Mouse (Mus musculus): ENCODE measurements at regions not wholly inside any gene's neighbourhood (a gene's known extent, or its start where the extent isn't known, plus 50 kb on each side); places are given as distances from the start of the nearest gene placed in this dataset.

- DNase-seq: no peak
Observed at GRCm38 (mm10) chrX:12888708-12889481, 127.0 kb upstream of the Med14 start.

GRCm38 (mm10) chrX:12888010-12888707, 126.3 kb upstream of the Med14 start:
- no peak for DNase-seq

DNA sequence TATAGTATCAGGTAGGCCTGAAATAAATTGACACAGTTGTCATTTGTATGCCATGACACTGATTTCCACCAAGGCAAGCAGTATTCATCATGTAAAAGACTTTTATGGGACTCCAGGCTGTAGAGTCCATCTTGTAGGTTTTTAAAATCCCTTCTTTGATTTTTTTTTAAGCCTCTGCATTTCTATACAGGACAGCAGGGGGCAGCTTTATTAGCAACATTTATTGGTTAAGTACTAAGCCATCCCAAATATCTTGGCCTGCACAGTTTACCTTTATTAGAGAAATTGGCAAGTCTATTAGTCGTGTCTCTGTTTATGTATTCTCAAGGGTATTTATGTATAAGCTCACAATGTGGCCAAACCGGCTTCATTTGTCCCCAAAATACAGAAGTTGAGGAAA, 125.6 kb upstream of the Med14 start:
- no peak for DNase-seq

- no peak for DNase-seq
Observed at GRCm38 (mm10) chrX:12886160-12887048, 124.5 kb upstream of the Med14 start.

GRCm38 (mm10) chrX:12879233-12879632, 117.4 kb upstream of the Med14 start:
- DNase-seq: no peak

DNA sequence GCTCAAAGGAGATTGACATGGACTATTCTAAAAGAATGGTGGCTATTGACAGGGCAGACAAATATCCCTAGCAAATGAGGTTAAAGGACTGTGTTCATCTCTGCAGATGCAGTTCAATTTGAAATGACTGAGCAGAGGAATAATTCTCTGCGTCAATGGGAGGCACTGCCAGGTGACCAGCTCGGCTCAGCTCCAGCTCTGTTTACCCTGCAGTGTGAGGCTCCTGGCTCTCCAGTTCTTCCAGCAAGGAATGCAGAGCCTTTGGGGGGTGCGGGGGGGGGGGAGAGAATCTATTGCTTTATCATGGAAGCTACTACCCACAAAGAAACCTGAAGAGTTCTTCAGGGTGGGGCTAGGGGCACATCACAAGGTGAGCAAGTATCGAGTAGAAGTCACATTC, 115.6 kb upstream of the Med14 start:
- no peak for DNase-seq

DNA sequence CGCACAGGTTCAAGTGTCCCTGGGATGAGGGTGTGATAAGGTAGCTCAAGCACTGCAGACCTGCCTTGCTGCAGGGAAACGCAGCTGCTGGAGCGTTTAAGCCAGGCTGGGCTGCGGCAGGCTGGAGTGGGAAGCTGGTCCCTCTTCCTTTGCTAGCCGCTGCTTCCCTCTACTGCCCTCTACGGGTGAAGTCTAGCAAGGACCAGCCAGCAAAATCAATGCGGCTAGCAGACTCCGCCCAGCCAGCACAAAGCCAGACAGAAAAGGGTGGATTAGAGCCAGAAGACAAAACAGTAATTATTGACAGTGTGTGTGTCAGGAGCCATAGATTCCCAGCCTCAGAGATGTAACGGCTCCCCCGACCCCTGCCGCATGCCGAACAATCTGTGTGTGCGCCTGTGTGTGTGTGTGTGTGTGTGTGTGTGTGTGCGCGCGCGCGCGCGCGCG, 111.8 kb upstream of the Med14 start:
- peak; percentile 75 for DNase-seq

GRCm38 (mm10) chrX:12873230-12873629, 111.4 kb upstream of the Med14 start:
- DNase-seq: no peak

DNA sequence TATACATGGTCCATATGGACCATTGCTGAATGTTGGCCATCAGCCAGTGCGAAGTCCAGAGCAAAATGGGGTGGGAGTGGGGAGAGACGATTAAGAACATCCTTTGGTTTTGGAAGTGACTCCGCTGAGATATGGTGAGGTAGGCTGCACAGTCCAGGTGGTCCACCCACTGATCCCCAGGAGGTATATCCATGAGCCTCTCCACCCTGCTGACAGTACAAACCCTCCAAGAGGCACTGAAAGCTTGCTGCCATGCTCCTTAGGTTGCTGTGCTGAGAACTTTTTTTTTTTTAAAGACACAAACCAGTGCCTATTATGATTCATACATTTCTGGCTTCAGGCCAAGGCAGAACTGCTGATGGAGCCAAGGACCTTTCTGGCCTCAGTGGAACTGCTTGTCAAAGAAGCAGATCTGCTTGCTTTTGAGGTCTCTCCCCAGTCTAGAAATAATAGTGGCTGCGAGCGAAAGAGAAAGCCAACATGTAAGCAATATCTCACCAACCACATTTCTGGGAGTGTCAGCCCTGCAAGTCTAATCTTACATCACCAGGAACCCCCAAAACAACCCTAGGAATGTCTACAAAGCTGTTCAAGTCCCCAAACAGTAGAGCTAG, 105.1 kb upstream of the Med14 start:
- DNase-seq: no peak

- DNase-seq: no peak
Observed at GRCm38 (mm10) chrX:12866176-12866575, 104.3 kb upstream of the Med14 start.

DNA sequence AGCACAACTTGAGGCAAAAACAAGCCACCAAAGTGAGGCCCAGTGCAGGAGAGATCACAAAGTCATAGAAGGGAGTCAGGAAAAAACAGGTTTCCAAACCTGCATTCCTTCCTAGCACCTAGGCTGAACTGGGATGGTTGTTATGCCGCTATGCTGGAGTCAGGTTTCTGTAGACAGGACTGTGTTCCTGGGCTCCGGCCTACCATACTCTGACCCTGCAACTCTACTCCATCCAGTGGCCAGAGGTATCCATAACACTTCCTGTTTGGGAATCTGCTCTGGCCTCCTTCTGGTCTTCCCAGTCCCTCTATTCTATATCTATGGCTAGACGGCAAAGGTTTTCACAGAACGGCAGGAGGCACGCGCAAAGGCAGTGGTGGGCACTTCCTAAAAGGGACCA, 98.3 kb upstream of the Med14 start:
- DNase-seq: no peak

DNA sequence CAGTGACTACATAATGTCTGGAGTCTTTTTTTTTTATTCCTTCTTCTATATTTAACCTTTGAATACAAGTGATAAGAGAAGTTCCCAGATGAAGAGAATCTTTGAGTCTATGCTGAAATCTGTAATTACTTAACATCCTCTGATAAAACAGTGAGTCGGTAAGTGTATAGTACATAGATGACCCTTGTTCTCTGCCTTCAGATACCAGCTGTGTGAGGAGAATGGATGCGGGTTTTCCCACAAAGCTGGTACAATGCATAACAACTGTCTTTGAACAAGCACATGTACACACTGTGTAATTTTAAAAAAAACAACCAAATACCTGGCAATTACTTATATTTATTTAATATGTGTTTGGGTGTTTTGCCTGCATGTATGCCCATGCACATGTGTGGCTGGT, 96.9 kb upstream of the Med14 start:
- DNase-seq: no peak

DNA sequence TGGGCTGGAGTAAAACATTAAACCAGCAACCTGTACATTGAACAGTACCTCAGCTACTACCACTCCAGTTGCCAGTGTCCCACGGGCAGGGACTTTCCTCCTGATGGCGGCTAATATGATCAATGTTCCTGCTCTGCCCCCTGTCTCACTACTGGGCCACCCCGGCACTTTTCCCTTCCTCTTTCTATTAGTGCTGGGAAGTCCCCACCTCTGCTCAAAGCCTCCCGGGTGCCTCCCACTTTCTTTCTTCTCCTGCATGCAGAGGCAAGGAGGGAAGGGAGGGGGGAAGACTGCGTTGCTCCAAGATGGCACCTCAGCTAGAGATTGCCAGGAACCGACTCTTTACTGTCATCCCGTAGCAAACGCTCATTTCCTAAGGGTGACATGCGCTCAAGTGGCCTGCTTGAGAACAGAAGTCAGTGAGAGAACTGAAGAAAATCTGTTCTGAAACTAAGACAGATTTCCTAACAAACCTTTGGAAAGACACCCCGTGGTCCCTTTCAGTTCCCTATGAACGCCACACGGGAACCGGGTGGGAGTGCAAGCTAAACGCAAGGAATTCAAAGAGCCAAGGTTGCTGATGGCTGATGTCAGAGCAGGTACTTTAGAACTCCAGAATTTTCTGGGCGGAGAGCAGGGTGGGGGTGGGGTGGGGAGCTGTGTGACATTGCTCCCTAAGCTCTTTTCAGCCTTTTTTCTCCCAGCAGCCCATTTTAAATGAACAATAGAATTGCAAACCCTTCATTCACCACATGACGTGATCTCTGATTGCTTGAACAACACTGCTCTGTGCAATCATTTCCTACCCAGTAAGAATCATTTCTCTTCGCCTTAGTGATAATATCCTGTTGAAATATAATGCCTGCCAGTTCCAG, 96.2 kb upstream of the Med14 start:
- peak; percentile 13 for DNase-seq

- peak; percentile 12 for DNase-seq
Observed at GRCm38 (mm10) chrX:12855425-12855824, 93.6 kb upstream of the Med14 start.

GRCm38 (mm10) chrX:12851684-12852083, 89.8 kb upstream of the Med14 start:
- peak; percentile 41 for DNase-seq

DNA sequence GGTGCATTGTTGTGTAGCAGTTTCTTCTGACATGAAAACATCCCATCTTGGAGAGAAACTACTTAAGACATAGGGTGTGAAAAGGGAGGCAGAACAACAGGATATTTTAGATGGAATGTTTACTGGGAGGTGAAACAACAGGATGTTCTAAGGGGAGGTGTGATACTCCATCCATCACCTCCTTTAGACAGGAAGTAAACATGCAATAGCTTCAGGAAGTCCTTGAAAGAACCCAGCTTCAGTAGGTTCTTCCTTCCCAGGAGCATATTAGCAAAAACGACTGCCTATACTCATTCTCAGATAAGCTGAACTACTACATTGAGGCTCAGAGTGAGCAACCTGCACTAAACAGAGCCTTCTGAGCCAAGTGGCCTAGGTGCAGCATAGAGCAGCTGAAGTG, 82.6 kb upstream of the Med14 start:
- DNase-seq: no peak

DNA sequence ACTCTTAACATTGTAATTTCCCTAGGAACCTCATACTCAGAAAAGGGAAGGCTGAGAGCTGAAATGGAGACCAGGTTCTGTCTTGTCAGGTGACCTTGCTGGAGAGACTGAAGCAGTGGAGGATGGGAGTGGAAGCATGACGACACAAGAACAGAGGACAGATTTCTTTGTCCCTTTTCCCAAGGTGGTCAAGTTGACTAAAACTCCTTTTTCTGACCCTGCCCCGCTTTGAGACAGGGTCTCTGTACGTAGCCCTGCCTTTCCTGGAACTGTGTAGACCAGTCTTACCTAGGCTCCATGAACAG, 79.1 kb upstream of the Med14 start:
- DNase-seq: no peak

DNA sequence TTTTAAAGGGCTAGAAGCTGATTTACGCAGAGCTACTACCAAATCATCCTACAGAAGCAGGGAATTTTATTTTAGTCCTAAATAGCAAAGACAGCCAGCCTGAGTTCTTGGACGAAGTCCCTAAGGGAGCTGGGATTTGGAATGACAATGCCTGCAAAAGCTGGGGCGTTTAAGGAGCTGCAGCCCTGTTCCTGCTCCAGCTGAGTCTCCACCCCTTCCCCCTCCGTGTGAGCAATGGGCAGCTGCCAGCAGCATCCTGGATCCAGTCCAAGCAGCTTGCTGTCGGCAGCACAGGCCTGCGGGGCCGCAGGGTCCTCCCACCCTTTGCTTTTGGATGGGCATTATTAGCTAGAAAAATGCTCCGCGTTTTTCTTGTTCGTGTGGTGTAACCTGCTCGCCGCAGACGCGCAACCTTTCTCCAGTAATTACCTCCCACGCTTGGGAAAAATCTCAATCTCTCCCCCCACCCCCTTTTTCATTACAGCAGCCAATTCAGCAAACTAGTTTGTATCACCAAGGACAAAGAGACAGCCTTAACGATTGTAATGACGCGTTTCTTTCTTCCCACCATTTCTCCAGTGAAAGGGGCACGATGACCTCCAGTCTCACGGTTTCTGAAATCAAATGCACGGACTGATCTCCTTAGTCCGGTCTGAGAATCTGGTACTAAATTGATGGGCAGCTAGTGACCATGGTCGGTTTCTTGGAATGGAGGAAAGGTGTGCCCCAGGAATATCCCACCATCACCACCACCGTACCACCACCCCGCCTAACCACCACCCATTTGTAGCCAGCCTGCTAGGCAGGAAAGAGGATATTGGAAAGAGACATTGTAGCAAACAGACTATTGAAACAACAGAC, 78.5 kb upstream of the Med14 start:
- peak; percentile 88 for DNase-seq

- peak; percentile 53 for DNase-seq
Observed at GRCm38 (mm10) chrX:12839406-12840159, 77.7 kb upstream of the Med14 start.

- peak; percentile 34 for DNase-seq
Observed at GRCm38 (mm10) chrX:12837821-12838220, 75.9 kb upstream of the Med14 start.

Data from lung, postnatal 14 days (tissue).